Mouse (Mus musculus): ENCODE data around the gene Trim67. TPM values are rescaled to one million over a fixed set of nuclear protein-coding genes. Genes with fewer than 3 reads are reported as not detected.
A peak's percentile ranks its signal among the peaks of the same experiment; 100 is the strongest.

Gene Trim67
- polyA plus RNA-seq (2012; rRNA removed) = 19.4 and 23.3 TPM in 2 replicates

DNA sequence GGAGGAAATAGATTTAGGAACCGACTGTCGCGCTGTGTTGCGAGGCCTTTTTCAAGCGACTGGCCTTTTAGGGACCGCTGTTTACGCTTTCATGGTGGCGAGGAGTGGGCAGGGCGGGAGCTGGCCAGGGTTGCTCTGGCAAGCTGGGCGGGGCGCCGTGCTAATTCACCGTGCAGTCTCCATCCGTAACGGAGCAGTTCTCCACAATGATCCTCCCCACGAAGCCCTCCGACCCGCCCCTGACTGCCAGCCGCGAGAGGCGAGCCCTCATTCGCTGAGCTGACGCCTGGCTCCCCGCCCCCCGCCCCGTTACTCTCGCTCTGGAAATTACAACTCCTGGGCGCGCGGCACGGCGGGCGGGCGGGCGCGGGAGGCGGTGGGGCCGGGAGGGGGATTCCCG, at the start of gene Trim67:
TSS of gene Trim67 (plus strand) at position 385 of the 400 bp plus-strand sequence.
- TF ChIP-seq POLR2A (IDR thresholded peaks at IDR 0.05; ENCODE audit: borderline replicate concordance, insufficient read depth, low read length) (peak; percentile 31; the same call in 1 of the 2 replicates), CTCF (IDR thresholded peaks at IDR 0.05; ENCODE audit: borderline replicate concordance, insufficient read depth, low read depth, low read length) (no peak)
- peaks cover 11% of the 10 kb centered on the region for H3K4me1 ChIP-seq (ENCODE audit: control insufficient read depth, insufficient read depth, low read length)
- peak within 1 kb of the TSS; percentile 79 for H3K4me3 ChIP-seq (replicated peaks; ENCODE audit: insufficient read depth, low read depth, low read length)
- no peaks in the 10 kb centered on the region for H3K27me3 ChIP-seq (ENCODE audit: control insufficient read depth, insufficient read depth, low read length)
- WGBS = 1% methylated on average over 39 of the region's 39 CpGs
- peak; percentile 87 to 92 for DNase-seq
- H3K27ac ChIP-seq (ENCODE audit: insufficient read depth, low read length) = peak within 1 kb of the TSS; percentile 23

DNA sequence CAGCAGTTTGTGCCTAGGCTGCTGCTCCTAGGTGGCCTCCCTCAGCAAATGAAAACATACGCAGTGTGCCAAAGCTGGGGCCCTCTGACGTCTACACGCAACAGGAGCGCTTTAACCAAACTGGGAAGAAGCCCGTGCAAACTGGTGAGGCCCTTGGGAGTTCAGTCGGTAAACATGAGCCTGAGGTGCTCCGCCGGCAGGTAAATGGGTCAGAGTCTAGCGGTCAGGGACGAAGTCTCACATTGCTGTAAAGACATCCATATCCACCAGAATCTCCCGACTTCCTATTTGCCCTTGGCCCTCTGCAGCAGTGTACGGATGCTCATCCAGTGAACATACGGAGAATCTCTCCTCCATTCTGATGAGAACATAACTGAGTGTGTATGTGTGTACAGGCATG, 46.2 kb upstream of the Trim67 start:
- 67% methylated on average over 13 of the region's 13 CpGs for WGBS
- no peaks in the 10 kb centered on the region for H3K4me1 ChIP-seq (ENCODE audit: control insufficient read depth, insufficient read depth, low read length)
- no peak overlapping the region for H3K27ac ChIP-seq (ENCODE audit: insufficient read depth, low read length)
- H3K4me3 ChIP-seq (replicated peaks; ENCODE audit: insufficient read depth, low read depth, low read length) = no peak overlapping the region
- H3K27me3 ChIP-seq (ENCODE audit: control insufficient read depth, insufficient read depth, low read length) = peaks cover 1% of the 10 kb centered on the region; the same call in 1 of the 2 replicates
- no peak for DNase-seq
- TF ChIP-seq CTCF (IDR thresholded peaks at IDR 0.05; ENCODE audit: borderline replicate concordance, insufficient read depth, low read depth, low read length) (no peak), POLR2A (IDR thresholded peaks at IDR 0.05; ENCODE audit: borderline replicate concordance, insufficient read depth, low read length) (no peak)

DNA sequence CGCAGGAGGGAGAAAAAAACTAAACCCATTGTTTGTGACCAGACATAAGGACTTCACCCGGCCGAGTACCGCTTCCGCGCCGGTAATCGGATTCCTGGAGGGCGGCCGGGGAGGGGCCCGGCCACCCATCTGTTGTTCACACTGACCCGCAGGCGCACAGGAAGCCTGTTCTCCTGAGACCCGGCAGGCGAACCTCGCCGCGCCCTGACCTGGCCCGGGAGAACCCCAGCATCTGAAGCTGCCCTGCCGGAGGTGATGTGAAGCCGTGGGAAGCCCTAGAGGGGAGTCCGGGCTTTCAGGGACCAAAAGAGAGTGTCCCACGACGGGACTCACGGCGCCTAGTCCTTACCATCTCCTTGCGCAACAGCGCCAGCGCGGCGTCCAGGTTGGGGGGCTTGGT, 41.7 kb upstream of the Trim67 start:
- H3K4me1 ChIP-seq (ENCODE audit: control insufficient read depth, insufficient read depth, low read length) = no peaks in the 10 kb centered on the region
- no peak overlapping the region for H3K27ac ChIP-seq (ENCODE audit: insufficient read depth, low read length)
- no peak overlapping the region for H3K4me3 ChIP-seq (replicated peaks; ENCODE audit: insufficient read depth, low read depth, low read length)
- TF ChIP-seq POLR2A (IDR thresholded peaks at IDR 0.05; ENCODE audit: borderline replicate concordance, insufficient read depth, low read length) (no peak), CTCF (IDR thresholded peaks at IDR 0.05; ENCODE audit: borderline replicate concordance, insufficient read depth, low read depth, low read length) (no peak)
- under 1% methylated on average over 31 of the region's 31 CpGs for WGBS
- no peak for DNase-seq
- peaks cover 3% of the 10 kb centered on the region; the same call in 1 of the 2 replicates for H3K27me3 ChIP-seq (ENCODE audit: control insufficient read depth, insufficient read depth, low read length)

DNA sequence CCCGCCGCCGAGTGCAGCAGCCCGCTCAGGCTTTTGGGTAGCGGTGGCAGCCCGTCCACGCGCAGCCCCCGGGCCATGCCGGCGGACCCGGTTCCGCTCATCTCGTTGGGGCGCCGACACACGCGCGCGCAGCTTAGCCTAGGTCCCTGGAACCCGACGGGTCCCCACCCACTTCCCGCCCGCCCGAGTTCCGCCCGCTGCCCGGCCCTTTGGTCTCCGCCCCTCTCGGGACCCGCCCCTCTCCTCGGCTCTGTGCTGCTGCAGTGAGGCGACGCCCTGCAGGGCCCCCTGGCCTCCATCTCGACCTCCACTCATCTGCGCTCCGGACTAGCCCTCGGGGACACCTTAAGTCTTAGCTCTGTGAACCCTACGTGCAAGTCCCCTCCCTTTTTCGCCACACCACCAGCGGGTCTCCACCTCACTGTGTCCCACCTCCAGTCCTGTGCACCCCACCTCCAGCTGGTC, 41.2 kb upstream of the Trim67 start, which contains the start of gene Fam89a:
TSS of gene Fam89a (minus strand) at position 124 of the 465 bp plus-strand sequence.
- peaks cover 3% of the 10 kb centered on the region; the same call in 1 of the 2 replicates for H3K27me3 ChIP-seq (ENCODE audit: control insufficient read depth, insufficient read depth, low read length)
- no peak within 1 kb of the TSS for H3K4me3 ChIP-seq (replicated peaks; ENCODE audit: insufficient read depth, low read depth, low read length)
- DNase-seq = no peak
- under 1% methylated on average over 41 of the region's 41 CpGs for WGBS
- no peak within 1 kb of the TSS for H3K27ac ChIP-seq (ENCODE audit: insufficient read depth, low read length)
- no peaks in the 10 kb centered on the region for H3K4me1 ChIP-seq (ENCODE audit: control insufficient read depth, insufficient read depth, low read length)
- no peak for TF ChIP-seq POLR2A (IDR thresholded peaks at IDR 0.05; ENCODE audit: borderline replicate concordance, insufficient read depth, low read length)

DNA sequence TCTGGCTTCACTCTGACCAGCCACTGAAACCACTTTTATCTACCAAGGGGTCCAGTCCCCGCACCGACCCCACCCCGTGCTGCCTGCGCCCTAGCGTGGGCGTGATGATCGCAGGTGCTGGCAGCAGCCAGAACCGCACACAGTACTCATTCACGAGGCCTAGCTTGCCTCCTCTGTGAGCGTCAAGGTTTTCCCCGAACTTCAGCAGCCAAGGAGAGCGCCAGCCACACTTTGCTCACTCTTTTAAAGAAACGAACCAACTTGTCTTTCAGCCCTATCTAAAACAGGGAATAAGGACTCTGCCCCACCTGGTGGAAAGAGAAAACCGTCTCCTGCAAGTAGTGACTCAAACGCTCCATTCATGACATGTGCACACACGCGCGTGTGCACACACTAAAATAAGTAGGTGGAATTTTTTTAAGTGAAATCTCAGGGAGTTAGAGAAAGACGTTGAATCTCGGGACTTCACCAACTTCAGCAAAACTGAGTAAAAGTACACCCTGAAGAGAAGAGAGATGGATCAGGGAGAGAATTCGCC, 40.5 kb upstream of the Trim67 start:
- no peak for DNase-seq
- Histone ChIP-seq H3K27me3 (ENCODE audit: control insufficient read depth, insufficient read depth, low read length) (peaks cover 3% of the 10 kb centered on the region; the same call in 1 of the 2 replicates), H3K4me3 (replicated peaks; ENCODE audit: insufficient read depth, low read depth, low read length) (no peak overlapping the region), H3K4me1 (ENCODE audit: control insufficient read depth, insufficient read depth, low read length) (no peaks in the 10 kb centered on the region), H3K27ac (ENCODE audit: insufficient read depth, low read length) (no peak overlapping the region)
- WGBS = 44% methylated on average over 21 of the region's 21 CpGs
- TF ChIP-seq CTCF (IDR thresholded peaks at IDR 0.05; ENCODE audit: borderline replicate concordance, insufficient read depth, low read depth, low read length) = no peak

DNA sequence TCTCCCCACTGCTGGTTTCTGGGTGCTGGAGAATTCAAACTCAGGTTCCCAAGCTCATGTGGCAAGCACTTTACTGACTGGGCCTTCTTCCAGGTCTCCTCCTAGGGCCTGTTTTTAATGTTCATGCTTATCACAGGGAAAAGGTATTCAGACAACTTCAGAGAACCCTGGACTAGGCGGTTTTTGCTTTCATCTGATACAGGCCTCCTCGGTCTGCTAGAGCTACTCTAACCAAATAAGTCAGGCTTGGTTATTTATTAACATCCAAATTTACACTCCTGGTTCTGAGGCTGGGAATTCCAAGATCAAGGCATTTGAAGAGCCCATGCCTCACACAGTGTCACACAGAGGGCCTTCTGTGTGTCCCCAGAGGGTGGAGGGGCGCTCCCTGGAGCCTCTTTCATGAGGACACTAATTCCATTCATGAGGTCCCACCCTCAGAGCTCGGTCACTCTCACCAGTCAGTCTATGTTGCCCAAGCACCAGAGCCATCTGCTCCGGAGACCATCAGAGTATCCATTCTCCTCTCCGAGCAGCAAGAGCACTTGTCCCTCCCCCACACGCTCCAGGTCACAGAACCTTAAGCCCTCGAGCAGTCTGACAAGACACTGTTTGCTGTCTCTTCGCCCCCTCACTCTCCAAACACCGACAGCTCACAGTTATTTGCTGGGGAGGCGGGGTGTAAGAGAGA, 38.6 kb upstream of the Trim67 start:
- H3K4me1 ChIP-seq (ENCODE audit: control insufficient read depth, insufficient read depth, low read length) = no peaks in the 10 kb centered on the region
- no peak overlapping the region for H3K4me3 ChIP-seq (replicated peaks; ENCODE audit: insufficient read depth, low read depth, low read length)
- 36% methylated on average over 11 of the region's 11 CpGs for WGBS
- no peak overlapping the region for H3K27ac ChIP-seq (ENCODE audit: insufficient read depth, low read length)
- peaks cover 3% of the 10 kb centered on the region; the same call in 1 of the 2 replicates for H3K27me3 ChIP-seq (ENCODE audit: control insufficient read depth, insufficient read depth, low read length)
- TF ChIP-seq POLR2A (IDR thresholded peaks at IDR 0.05; ENCODE audit: borderline replicate concordance, insufficient read depth, low read length) (no peak), CTCF (IDR thresholded peaks at IDR 0.05; ENCODE audit: borderline replicate concordance, insufficient read depth, low read depth, low read length) (no peak)
- DNase-seq = no peak

DNA sequence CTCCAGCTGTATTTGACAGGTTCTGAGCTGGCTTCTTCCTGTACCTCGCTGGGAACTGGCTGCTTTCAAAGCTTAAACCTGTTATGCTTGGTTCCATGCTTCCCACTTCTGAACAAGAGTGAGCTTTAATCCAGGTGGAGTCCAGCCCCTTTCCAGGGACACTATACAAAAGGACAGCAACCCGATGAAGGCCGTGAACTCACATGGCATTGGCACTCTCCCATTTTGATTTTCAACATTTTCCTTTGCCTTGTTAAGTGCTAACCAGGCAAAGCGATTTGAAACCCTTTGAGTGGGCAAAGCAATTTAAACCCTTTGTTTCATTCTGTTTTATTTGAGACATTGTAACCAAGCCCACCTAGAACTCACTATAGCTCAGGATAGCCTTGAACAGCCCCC, 38.1 kb upstream of the Trim67 start:
- Histone ChIP-seq H3K4me1 (ENCODE audit: control insufficient read depth, insufficient read depth, low read length) (no peaks in the 10 kb centered on the region), H3K27ac (ENCODE audit: insufficient read depth, low read length) (no peak overlapping the region), H3K4me3 (replicated peaks; ENCODE audit: insufficient read depth, low read depth, low read length) (no peak overlapping the region), H3K27me3 (ENCODE audit: control insufficient read depth, insufficient read depth, low read length) (peaks cover 3% of the 10 kb centered on the region; the same call in 1 of the 2 replicates)
- DNase-seq = no peak
- TF ChIP-seq CTCF (IDR thresholded peaks at IDR 0.05; ENCODE audit: borderline replicate concordance, insufficient read depth, low read depth, low read length) (no peak), POLR2A (IDR thresholded peaks at IDR 0.05; ENCODE audit: borderline replicate concordance, insufficient read depth, low read length) (no peak)
- 63% methylated on average over 4 of the region's 4 CpGs for WGBS

DNA sequence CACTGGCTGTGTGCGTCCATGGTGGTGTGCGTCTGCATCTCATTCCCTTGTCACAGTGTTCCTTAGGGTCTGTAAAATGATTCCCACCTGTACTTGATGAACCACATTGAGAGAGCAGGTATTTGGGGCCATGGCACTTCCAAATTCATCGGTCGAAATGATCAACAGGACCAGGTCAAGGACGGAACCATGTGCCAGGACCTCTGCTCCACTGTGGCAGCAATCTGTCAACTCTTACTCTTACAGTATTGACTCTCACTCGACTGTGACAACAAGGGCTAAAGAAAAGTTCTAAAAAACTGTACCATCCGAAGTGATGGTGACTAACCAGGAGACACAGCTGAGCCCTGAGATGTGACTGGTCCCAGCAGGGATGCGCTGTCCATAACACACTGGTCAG, 37.4 kb upstream of the Trim67 start:
- Histone ChIP-seq H3K4me1 (ENCODE audit: control insufficient read depth, insufficient read depth, low read length) (no peaks in the 10 kb centered on the region), H3K27me3 (ENCODE audit: control insufficient read depth, insufficient read depth, low read length) (peaks cover 2% of the 10 kb centered on the region; the same call in 1 of the 2 replicates), H3K27ac (ENCODE audit: insufficient read depth, low read length) (no peak overlapping the region), H3K4me3 (replicated peaks; ENCODE audit: insufficient read depth, low read depth, low read length) (no peak overlapping the region)
- 85% methylated on average over 8 of the region's 8 CpGs for WGBS
- no peak for DNase-seq
- TF ChIP-seq POLR2A (IDR thresholded peaks at IDR 0.05; ENCODE audit: borderline replicate concordance, insufficient read depth, low read length) (no peak), CTCF (IDR thresholded peaks at IDR 0.05; ENCODE audit: borderline replicate concordance, insufficient read depth, low read depth, low read length) (no peak)
